Mouse (Mus musculus) liver, embryonic 14.5 days (tissue): Measurements from ENCODE around the gene Tceal5. TPM values are rescaled to one million over a fixed set of nuclear protein-coding genes. Genes with fewer than 3 reads are reported as not detected.

ENCODE experiments used
- ATAC-seq: fragments of 200-750 bp; cut with Nextera tagmentation; 2 replicates; pipeline ENCODE4 v1.8.0; 2017; ENCODE audit warnings: moderate number of reproducible peaks, mild to moderate bottlenecking, moderate library complexity; ENCODE audit not compliant: insufficient read depth
- DNase-seq, 3 experiments: peaks; one replicate each; pipeline ENCODE4 v3.0.0-alpha.2; 2012 to 2013; ENCODE audit warnings: low read depth in 3 of 3, low spot score in 3 of 3
- H3K27ac ChIP-seq: fragments of 300-500 bp; sonication (generic); 2 replicates; pipeline ENCODE4 v1.5.1; 2014; ENCODE audit warnings: moderate library complexity, mild to moderate bottlenecking, control low read depth, inconsistent platforms
- H3K27me3 ChIP-seq: fragments of 300-500 bp; sonication (generic); 2 replicates; pipeline ENCODE4 v1.6.1; 2014; ENCODE audit warnings: mild to moderate bottlenecking, low read length, moderate library complexity; ENCODE audit not compliant: control insufficient read depth, insufficient read depth
- H3K36me3 ChIP-seq: fragments of 300-500 bp; sonication (generic); replicated peaks from 2 replicates; pipeline ENCODE4 v1.6.1; 2014; ENCODE audit warnings: low read depth; ENCODE audit not compliant: control insufficient read depth, insufficient read depth
- H3K4me1 ChIP-seq, 2 experiments: fragments of 200-500 bp in 1 of 2; fragments of 300-500 bp in 1 of 2; sonication (generic) in 1 of 2; replicated peaks; 2 replicates each; pipeline ENCODE4 v1.6.1; 2012 to 2014; ENCODE audit warnings: antibody characterized with exemption in 1 of 2, inconsistent platforms in 1 of 2, low read length in 1 of 2; ENCODE audit not compliant: control insufficient read depth in 2 of 2, insufficient read depth in 2 of 2
- H3K4me2 ChIP-seq: fragments of 300-500 bp; sonication (generic); 2 replicates; pipeline ENCODE4 v1.6.1; 2014; ENCODE audit warnings: low read depth, mild to moderate bottlenecking, control low read depth, moderate library complexity
- H3K4me3 ChIP-seq, 2 experiments: fragments of 200-500 bp in 1 of 2; fragments of 300-500 bp in 1 of 2; sonication (generic) in 1 of 2; 2 replicates each; pipeline ENCODE4 v1.5.1; 2012 to 2014; ENCODE audit warnings: low read depth in 2 of 2, low read length in 2 of 2, mild to moderate bottlenecking in 2 of 2, control low read depth in 1 of 2, inconsistent platforms in 1 of 2, moderate library complexity in 1 of 2; ENCODE audit not compliant: insufficient read depth in 1 of 2
- H3K9ac ChIP-seq: fragments of 300-500 bp; sonication (generic); replicated peaks from 2 replicates; pipeline ENCODE4 v1.6.1; 2014; ENCODE audit warnings: mild to moderate bottlenecking, control low read depth, moderate library complexity
- H3K9me3 ChIP-seq: fragments of 300-500 bp; sonication (generic); 2 replicates; pipeline ENCODE4 v1.6.1; 2016; ENCODE audit warnings: low read length, mixed read lengths; ENCODE audit not compliant: control insufficient read depth
- CTCF ChIP-seq: IDR thresholded peaks from 2 replicates; pipeline ENCODE4 v1.5.1; 2016; ENCODE audit warnings: antibody characterized with exemption, low read depth, control low read depth
- EP300 ChIP-seq: IDR thresholded peaks from 2 replicates; pipeline ENCODE4 v1.6.1; 2016; ENCODE audit warnings: antibody characterized with exemption, low read depth
- WGBS: fragments of 180-500 bp; shearing (Covaris S2); extraction: QIAGEN DNeasy Blood & Tissue Kit; methylation state at CpG from one replicate; pipeline ENCODE4 v1.1.7; 2014; ENCODE audit not compliant: insufficient replicate concordance; 5-methylcytosine and 5-hydroxymethylcytosine counted together
- polyA plus RNA-seq, 2 experiments: library from polyadenylated mRNA; depleted of rRNA in 1 of 2; stranded (reverse) in 1 of 2; unstranded in 1 of 2; fragments of >200 nt; fragmentation: Nextera tagmentation in 1 of 2; extraction: Ambion mirVana in 1 of 2; gene quantifications; 2 replicates each; pipeline versions ENCODE4 v1.2.1 to v1.2.3; 2012 to 2014

Gene Tceal5
- polyA plus RNA-seq, 2 experiments = 2.9 to 13.8 TPM

DNA sequence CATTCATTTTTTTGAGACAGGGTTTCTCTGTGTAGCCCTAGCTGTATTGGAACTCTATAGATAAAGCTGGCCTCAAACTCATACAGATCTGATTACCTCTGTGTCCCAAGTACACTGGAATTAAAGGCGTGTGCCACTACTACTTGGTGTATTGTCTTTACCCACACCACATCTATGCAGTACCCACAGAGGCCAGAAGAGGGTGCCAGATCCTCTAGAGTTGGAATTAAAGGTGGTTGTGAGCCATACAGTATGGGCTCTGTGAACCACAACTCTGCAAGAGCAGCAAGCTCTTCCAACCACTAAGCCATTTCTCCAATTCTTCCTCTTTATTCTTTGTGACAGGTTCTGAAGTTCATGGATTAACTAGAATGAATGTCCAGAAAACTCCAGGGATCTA is 6.8 kb downstream of the Tceal5 start:
- Histone ChIP-seq H3K4me3 (no peak overlapping the region), H3K27ac (no peak overlapping the region), H3K4me1 (no peaks in the 10 kb centered on the region), H3K36me3 (no peaks in the 10 kb centered on the region), H3K4me2 (no peak overlapping the region), H3K9me3 (no peaks in the 10 kb centered on the region), H3K9ac (no peak overlapping the region), H3K27me3 (no peaks in the 10 kb centered on the region)
- TF ChIP-seq CTCF = peak; percentile 68
- no peak for TF ChIP-seq EP300
- 30% methylated on average over 1 of the region's 1 CpGs for WGBS
- no peak for ATAC-seq
- DNase-seq = peak in 1 of 3 experiments; percentile 26

DNA sequence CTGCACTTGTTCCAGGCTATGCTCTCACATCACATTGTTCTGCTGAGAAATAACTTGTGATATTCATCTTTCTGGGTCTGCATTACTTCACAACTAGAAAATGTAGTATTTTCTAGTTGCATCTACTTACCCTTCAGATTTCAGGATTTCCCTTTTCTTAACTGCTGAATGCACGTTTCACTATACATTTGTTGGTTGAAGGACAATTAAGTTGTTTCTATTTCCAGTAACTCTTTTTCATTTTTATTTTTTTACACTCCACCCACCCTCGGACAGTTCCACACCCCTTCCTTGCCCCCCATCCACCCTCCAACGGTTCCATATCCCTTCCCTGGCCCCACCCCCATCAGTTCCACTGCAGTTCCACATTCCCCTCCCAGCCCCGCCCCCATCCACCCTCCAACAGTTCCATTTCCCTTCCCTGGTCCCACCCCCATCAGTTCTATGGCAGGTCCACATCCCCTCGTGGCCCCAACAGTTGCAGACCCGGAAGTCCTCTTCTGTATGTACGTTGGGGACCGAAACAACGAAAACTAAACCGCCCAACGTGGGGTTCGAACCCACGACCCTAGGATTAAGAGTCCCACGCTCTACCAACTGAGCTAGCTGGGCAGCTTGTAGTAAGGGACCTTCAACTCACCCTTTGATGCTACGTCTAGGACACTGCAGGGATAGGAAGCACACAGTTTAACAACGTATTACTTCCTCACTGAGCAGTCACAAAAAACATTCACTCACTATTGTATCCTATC is 8.3 kb downstream of the Tceal5 start:
- no peak for TF ChIP-seq EP300
- no peak; the same call in 1 of the 2 replicates for ATAC-seq
- 63% methylated on average over 16 of the region's 16 CpGs for WGBS

DNA sequence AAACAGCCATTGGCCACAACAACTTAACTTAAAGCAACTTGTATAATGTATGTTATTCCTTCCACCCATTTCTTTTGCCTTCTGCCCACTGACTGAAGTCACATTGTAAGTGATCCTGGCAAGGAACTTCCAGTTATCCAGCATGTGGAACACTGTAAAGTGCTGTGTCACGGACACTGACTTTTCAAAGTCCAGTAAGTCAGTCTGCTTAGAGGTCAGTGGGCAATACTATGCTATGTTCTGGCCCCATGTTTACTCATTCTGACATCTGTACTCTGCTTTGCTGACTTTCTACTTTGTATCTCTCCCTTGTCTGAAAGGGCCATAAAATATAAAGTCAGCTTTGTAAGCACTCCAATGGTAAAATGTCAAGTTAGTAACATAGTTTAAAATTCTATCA is 20.6 kb downstream of the Tceal5 start:
- no peak for TF ChIP-seq EP300
- TF ChIP-seq CTCF = no peak
- Histone ChIP-seq H3K4me1 (no peaks in the 10 kb centered on the region), H3K4me3 (no peak overlapping the region), H3K4me2 (no peak overlapping the region), H3K9ac (no peak overlapping the region), H3K27me3 (no peaks in the 10 kb centered on the region), H3K9me3 (no peaks in the 10 kb centered on the region), H3K27ac (no peak overlapping the region), H3K36me3 (no peaks in the 10 kb centered on the region)
- DNase-seq (no peak), ATAC-seq (no peak)
- WGBS = 33% methylated on average over 1 of the region's 1 CpGs

More for the DNA sequence above, 8.3 kb downstream of the Tceal5 start:
- Histone ChIP-seq H3K27ac (no peak overlapping the region), H3K4me2 (no peak overlapping the region), H3K36me3 (no peaks in the 10 kb centered on the region), H3K4me1 (no peaks in the 10 kb centered on the region), H3K9ac (no peak overlapping the region), H3K9me3 (no peaks in the 10 kb centered on the region), H3K27me3 (no peaks in the 10 kb centered on the region), H3K4me3 (no peak overlapping the region)
- no peak for DNase-seq

- no peak for DNase-seq
- Histone ChIP-seq H3K4me2 (no peak overlapping the region), H3K27ac (no peak overlapping the region), H3K27me3 (no peaks in the 10 kb centered on the region), H3K4me3 (no peak overlapping the region), H3K4me1 (no peaks in the 10 kb centered on the region), H3K9ac (no peak overlapping the region), H3K36me3 (no peaks in the 10 kb centered on the region), H3K9me3 (no peaks in the 10 kb centered on the region)
- no peak for TF ChIP-seq EP300
- WGBS = 27% methylated on average over 10 of the region's 11 CpGs
- ATAC-seq = no peak
Observed at GRCm38 (mm10) chrX:136180897-136181553, 22.7 kb downstream of the Tceal5 start.

GRCm38 (mm10) chrX:136172786-136173185 is 30.9 kb downstream of the Tceal5 start:
- Histone ChIP-seq H3K27me3 (no peaks in the 10 kb centered on the region), H3K27ac (no peak overlapping the region), H3K4me1 (no peaks in the 10 kb centered on the region; a peak in 1 of 4 replicates), H3K9ac (no peak overlapping the region), H3K4me3 (peak overlapping the region; percentile 74 to 99), H3K4me2 (peak overlapping the region; percentile 69), H3K9me3 (no peaks in the 10 kb centered on the region), H3K36me3 (no peaks in the 10 kb centered on the region)
- no peak for TF ChIP-seq CTCF
- TF ChIP-seq EP300 = no peak
- DNase-seq (no peak), ATAC-seq (no peak)
- WGBS = 26% methylated on average over 10 of the region's 10 CpGs
